Mouse (Mus musculus) hindbrain, embryonic 13.5 days (tissue): ENCODE measurements around the gene Satb2. TPM values are rescaled to one million over a fixed set of nuclear protein-coding genes. Genes with fewer than 3 reads are reported as not detected.
A peak's percentile ranks its signal among the peaks of the same experiment; 100 is the strongest.

Experiments used
- ATAC-seq: fragments of 200-750 bp; cut with Nextera tagmentation; 2 replicates; pipeline ENCODE4 v1.8.0; 2017; ENCODE audit warnings: moderate TSS enrichment; ENCODE audit not compliant: low FRiP score
- H3K27ac ChIP-seq: fragments of 300-500 bp; sonication (generic); 2 replicates; pipeline ENCODE4 v1.5.1; 2015; ENCODE audit warnings: inconsistent platforms, mild to moderate bottlenecking, moderate library complexity
- H3K27me3 ChIP-seq: fragments of 300-500 bp; sonication (generic); 2 replicates; pipeline ENCODE4 v1.6.1; 2015; ENCODE audit warnings: mild to moderate bottlenecking, inconsistent platforms
- H3K36me3 ChIP-seq: fragments of 300-500 bp; sonication (generic); 2 replicates; pipeline ENCODE4 v1.6.1; 2015; ENCODE audit warnings: mild to moderate bottlenecking, inconsistent platforms
- H3K4me1 ChIP-seq: fragments of 300-500 bp; sonication (generic); replicated peaks from 2 replicates; pipeline ENCODE4 v1.6.1; 2015; ENCODE audit warnings: inconsistent platforms
- H3K4me2 ChIP-seq: fragments of 300-500 bp; sonication (generic); 2 replicates; pipeline ENCODE4 v1.6.1; 2015; ENCODE audit warnings: inconsistent platforms, mild to moderate bottlenecking, moderate library complexity
- H3K4me3 ChIP-seq: fragments of 300-500 bp; sonication (generic); 2 replicates; pipeline ENCODE4 v1.5.1; 2015; ENCODE audit warnings: mild to moderate bottlenecking, inconsistent platforms
- H3K9ac ChIP-seq: fragments of 300-500 bp; sonication (generic); 2 replicates; pipeline ENCODE4 v1.6.1; 2015; ENCODE audit warnings: mild to moderate bottlenecking, inconsistent platforms
- H3K9me3 ChIP-seq: fragments of 300-500 bp; sonication (generic); 2 replicates; pipeline ENCODE4 v1.6.1; 2016; ENCODE audit warnings: inconsistent platforms
- WGBS: fragments of 180-500 bp; shearing (Covaris S2); methylation state at CpG from one replicate; pipeline ENCODE4 v1.1.7; 2015; 5-methylcytosine and 5-hydroxymethylcytosine counted together
- polyA plus RNA-seq: library from polyadenylated mRNA; unstranded; fragments of >200 nt; fragmentation: Nextera tagmentation; extraction: Ambion mirVana; gene quantifications from 2 replicates; pipeline ENCODE4 v1.2.1, GENCODE M21; 2015

Gene Satb2
- polyA plus RNA-seq, 1 experiment from 2014 or later = 1.1 TPM

GRCm38 (mm10) chr1:56971441-56971861, 7.0 kb downstream of the Satb2 start:
- Histone ChIP-seq H3K4me2 (peak overlapping the region; percentile 97), H3K4me3 (peak overlapping the region; percentile 72), H3K36me3 (no peaks in the 10 kb centered on the region), H3K9ac (peak overlapping the region; percentile 75), H3K27ac (no peak overlapping the region), H3K27me3 (peaks cover 61% of the 10 kb centered on the region), H3K4me1 (peaks cover 39% of the 10 kb centered on the region), H3K9me3 (no peaks in the 10 kb centered on the region)
- peak; percentile 17; the same call in 1 of the 2 replicates for ATAC-seq
- WGBS = under 1% methylated on average over 29 of the region's 29 CpGs

DNA sequence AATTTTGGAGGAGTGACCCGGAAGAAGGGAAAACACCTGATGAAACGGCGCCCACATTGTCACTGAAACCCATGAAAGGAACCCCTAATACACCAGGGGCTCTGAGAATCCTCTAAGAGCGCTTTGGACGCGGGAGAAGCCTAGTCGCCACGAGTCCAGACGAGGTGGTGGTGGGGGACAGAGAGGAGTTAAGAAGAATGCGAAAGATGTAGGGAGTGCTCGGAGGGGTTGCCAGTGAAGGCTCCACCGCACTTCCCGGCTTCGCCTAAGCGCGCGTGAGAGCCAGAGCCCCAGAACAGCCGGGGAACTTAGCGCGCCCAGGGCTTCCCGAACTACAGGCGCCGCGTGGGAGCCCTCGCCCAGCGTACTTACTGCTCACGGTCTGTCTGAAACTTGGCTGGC, 7.7 kb downstream of the Satb2 start:
- H3K9me3 ChIP-seq = no peaks in the 10 kb centered on the region
- H3K27ac ChIP-seq = no peak overlapping the region
- peak overlapping the region; percentile 72 for H3K4me3 ChIP-seq
- H3K4me2 ChIP-seq = peak overlapping the region; percentile 97
- H3K36me3 ChIP-seq = no peaks in the 10 kb centered on the region
- WGBS = under 1% methylated on average over 27 of the region's 27 CpGs
- H3K4me1 ChIP-seq = peaks cover 36% of the 10 kb centered on the region
- H3K9ac ChIP-seq = 0 out of 2 replicates have a peak overlapping the region, but pooled peaks have one; percentile 51
- H3K27me3 ChIP-seq = peaks cover 56% of the 10 kb centered on the region
- no peak for ATAC-seq

GRCm38 (mm10) chr1:56969364-56970360, 8.8 kb downstream of the Satb2 start:
- peak overlapping the region; percentile 72 for H3K4me3 ChIP-seq
- no peaks in the 10 kb centered on the region for H3K36me3 ChIP-seq
- H3K4me2 ChIP-seq = peak overlapping the region; percentile 97
- H3K9me3 ChIP-seq = no peaks in the 10 kb centered on the region
- H3K27ac ChIP-seq = no peak overlapping the region
- no peak for ATAC-seq
- H3K4me1 ChIP-seq = peaks cover 36% of the 10 kb centered on the region
- 1% methylated on average over 47 of the region's 47 CpGs for WGBS
- H3K27me3 ChIP-seq = peaks cover 50% of the 10 kb centered on the region
- H3K9ac ChIP-seq = peak overlapping the region; percentile 55; the same call in 1 of the 2 replicates

- H3K4me3 ChIP-seq = no peak overlapping the region
- no peak for ATAC-seq
- WGBS = 63% methylated on average over 3 of the region's 3 CpGs
- H3K4me2 ChIP-seq = no peak overlapping the region
- peaks cover 38% of the 10 kb centered on the region for H3K27me3 ChIP-seq
- no peak overlapping the region for H3K27ac ChIP-seq
- H3K4me1 ChIP-seq = peaks cover 18% of the 10 kb centered on the region
- H3K36me3 ChIP-seq = no peaks in the 10 kb centered on the region
- H3K9me3 ChIP-seq = no peaks in the 10 kb centered on the region
- no peak overlapping the region for H3K9ac ChIP-seq
Observed at GRCm38 (mm10) chr1:56965879-56966579, 12.4 kb downstream of the Satb2 start.

DNA sequence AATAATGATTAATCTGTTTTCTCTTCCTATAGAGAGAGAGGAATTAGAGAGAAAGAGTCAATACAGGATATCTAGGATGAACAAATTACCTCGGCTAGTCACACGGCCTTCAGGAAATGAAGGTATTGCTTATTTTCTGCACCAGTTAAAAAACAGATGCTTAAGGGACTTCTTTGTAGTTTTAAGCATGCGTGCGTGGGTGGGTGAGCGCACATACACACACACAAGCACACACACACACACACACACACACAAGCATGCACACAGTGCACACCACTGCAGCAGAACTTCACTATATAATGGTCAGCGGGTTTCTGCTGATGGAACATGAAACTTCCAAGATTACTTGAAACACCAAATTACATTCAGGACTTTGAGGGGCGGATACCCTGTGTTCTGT, 14.0 kb downstream of the Satb2 start:
- Histone ChIP-seq H3K9me3 (no peaks in the 10 kb centered on the region), H3K9ac (no peak overlapping the region), H3K4me3 (no peak overlapping the region), H3K36me3 (no peaks in the 10 kb centered on the region), H3K27me3 (peaks cover 22% of the 10 kb centered on the region), H3K4me1 (peaks cover 3% of the 10 kb centered on the region), H3K4me2 (no peak overlapping the region), H3K27ac (no peak overlapping the region)
- 86% methylated on average over 7 of the region's 7 CpGs for WGBS
- ATAC-seq = no peak

DNA sequence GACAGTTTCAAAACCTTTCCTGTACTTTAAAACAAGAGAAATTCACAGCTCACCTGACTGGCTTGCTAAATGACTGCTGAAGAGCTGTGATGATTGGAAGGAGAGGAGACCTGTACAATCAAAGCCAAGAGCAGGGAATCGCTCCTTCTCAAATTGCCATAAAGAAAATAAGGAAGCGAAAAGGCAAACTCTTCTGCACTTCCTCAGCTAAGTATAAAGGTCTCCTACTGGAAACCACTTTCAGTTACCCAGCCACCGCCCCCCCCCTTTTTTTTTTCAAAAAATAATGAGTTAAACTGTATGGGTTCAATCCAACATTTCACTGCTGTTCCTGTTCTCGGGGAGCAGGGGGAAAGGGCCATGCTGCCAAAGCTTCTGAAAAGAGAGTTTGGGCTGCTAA, 15.2 kb downstream of the Satb2 start:
- H3K27me3 ChIP-seq = peaks cover 10% of the 10 kb centered on the region
- H3K27ac ChIP-seq = no peak overlapping the region
- ATAC-seq = no peak
- no peak overlapping the region for H3K4me2 ChIP-seq
- H3K9me3 ChIP-seq = no peaks in the 10 kb centered on the region
- no peaks in the 10 kb centered on the region; the same call in 1 of the 2 replicates for H3K4me1 ChIP-seq
- H3K36me3 ChIP-seq = no peaks in the 10 kb centered on the region
- no peak overlapping the region for H3K9ac ChIP-seq
- no peak overlapping the region for H3K4me3 ChIP-seq
- 87% methylated on average over 4 of the region's 4 CpGs for WGBS

DNA sequence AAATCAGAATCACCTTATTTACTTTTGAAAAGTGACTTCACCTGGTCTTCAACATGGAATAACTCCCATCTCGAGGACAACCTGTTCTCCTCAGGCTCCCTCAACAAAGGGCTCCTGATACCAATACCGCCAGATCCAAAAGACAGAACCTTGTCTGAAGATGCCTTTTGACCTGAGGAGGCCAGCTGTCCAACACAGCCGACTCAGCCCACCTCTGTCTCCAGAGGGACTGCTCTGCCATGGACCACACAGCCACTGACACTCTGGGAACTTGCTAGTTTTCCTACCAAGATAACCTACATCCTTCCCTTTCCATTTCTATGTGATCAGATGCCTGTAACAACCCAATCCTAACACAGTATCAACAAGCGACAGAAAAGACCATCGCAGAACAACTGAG, 19.5 kb downstream of the Satb2 start:
- no peak overlapping the region for H3K4me3 ChIP-seq
- H3K4me1 ChIP-seq = no peaks in the 10 kb centered on the region
- H3K9ac ChIP-seq = no peak overlapping the region
- no peaks in the 10 kb centered on the region for H3K36me3 ChIP-seq
- H3K4me2 ChIP-seq = no peak overlapping the region
- WGBS = 90% methylated on average over 5 of the region's 5 CpGs
- no peaks in the 10 kb centered on the region for H3K9me3 ChIP-seq
- no peak overlapping the region for H3K27ac ChIP-seq
- ATAC-seq = no peak
- H3K27me3 ChIP-seq = no peaks in the 10 kb centered on the region

- H3K9ac ChIP-seq = no peak overlapping the region
- no peaks in the 10 kb centered on the region for H3K36me3 ChIP-seq
- 95% methylated on average over 7 of the region's 7 CpGs for WGBS
- no peaks in the 10 kb centered on the region for H3K9me3 ChIP-seq
- ATAC-seq = no peak
- H3K27ac ChIP-seq = no peak overlapping the region
- no peaks in the 10 kb centered on the region for H3K4me1 ChIP-seq
- no peaks in the 10 kb centered on the region for H3K27me3 ChIP-seq
- no peak overlapping the region for H3K4me2 ChIP-seq
- no peak overlapping the region for H3K4me3 ChIP-seq
Observed at GRCm38 (mm10) chr1:56957942-56958341, 20.5 kb downstream of the Satb2 start.

GRCm38 (mm10) chr1:56956811-56957210, 21.6 kb downstream of the Satb2 start:
- 94% methylated on average over 2 of the region's 2 CpGs for WGBS
- no peak overlapping the region for H3K27ac ChIP-seq
- no peaks in the 10 kb centered on the region for H3K36me3 ChIP-seq
- no peaks in the 10 kb centered on the region for H3K27me3 ChIP-seq
- no peak overlapping the region for H3K4me3 ChIP-seq
- no peaks in the 10 kb centered on the region for H3K9me3 ChIP-seq
- ATAC-seq = no peak
- no peak overlapping the region for H3K9ac ChIP-seq
- H3K4me2 ChIP-seq = no peak overlapping the region
- no peaks in the 10 kb centered on the region for H3K4me1 ChIP-seq

DNA sequence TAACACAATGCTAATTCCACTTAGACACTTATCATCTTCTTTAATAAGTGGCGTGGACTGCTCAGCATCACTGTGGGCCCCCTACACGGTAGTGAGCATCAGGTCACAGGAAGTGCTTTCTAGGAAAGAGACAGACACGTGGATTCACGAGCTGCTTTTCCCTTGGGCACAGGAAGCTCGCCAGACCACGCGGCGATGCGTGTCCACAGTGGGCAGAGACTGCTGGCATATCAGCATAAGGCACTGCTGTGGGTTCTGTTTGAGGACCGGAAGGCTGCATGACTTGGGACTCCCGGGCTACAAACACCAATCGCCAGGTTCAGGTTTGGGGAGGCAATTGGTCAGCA, 22.7 kb downstream of the Satb2 start:
- Histone ChIP-seq H3K36me3 (no peaks in the 10 kb centered on the region), H3K4me3 (no peak overlapping the region), H3K27ac (no peak overlapping the region), H3K4me1 (no peaks in the 10 kb centered on the region), H3K27me3 (no peaks in the 10 kb centered on the region), H3K4me2 (no peak overlapping the region), H3K9ac (no peak overlapping the region), H3K9me3 (no peaks in the 10 kb centered on the region)
- 75% methylated on average over 12 of the region's 12 CpGs for WGBS
- no peak; the same call in 1 of the 2 replicates for ATAC-seq

GRCm38 (mm10) chr1:56955055-56955738, 23.3 kb downstream of the Satb2 start:
- no peak overlapping the region for H3K4me3 ChIP-seq
- H3K4me2 ChIP-seq = no peak overlapping the region
- H3K27me3 ChIP-seq = no peaks in the 10 kb centered on the region
- H3K36me3 ChIP-seq = no peaks in the 10 kb centered on the region
- H3K9ac ChIP-seq = no peak overlapping the region
- no peaks in the 10 kb centered on the region for H3K4me1 ChIP-seq
- WGBS = 77% methylated on average over 14 of the region's 14 CpGs
- no peaks in the 10 kb centered on the region for H3K9me3 ChIP-seq
- ATAC-seq = no peak; the same call in 1 of the 2 replicates
- H3K27ac ChIP-seq = no peak overlapping the region

DNA sequence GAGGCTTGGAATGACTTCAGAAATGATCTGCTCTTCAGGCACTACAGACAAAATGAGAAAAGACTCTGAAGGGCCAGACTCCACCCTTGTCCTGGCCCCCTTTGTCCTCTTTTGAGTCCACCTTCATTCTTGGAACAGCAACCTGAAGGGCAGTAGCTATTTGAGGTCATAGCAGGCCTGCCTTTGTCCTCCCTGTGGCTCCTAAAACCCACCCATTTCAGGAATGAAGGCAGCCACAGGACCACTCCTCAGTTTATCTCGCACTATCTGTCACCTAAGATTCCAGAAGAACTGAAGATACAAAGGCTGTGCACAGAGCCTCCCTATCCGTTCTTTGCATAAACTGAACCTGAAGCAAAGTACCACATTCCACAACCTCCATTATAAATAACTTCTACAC, 24.9 kb downstream of the Satb2 start:
- ATAC-seq = no peak
- Histone ChIP-seq H3K27ac (no peak overlapping the region), H3K36me3 (no peaks in the 10 kb centered on the region), H3K4me3 (no peak overlapping the region), H3K9me3 (no peaks in the 10 kb centered on the region), H3K4me2 (no peak overlapping the region), H3K4me1 (no peaks in the 10 kb centered on the region), H3K27me3 (no peaks in the 10 kb centered on the region), H3K9ac (no peak overlapping the region)
- 89% methylated on average over 2 of the region's 2 CpGs for WGBS
